Mouse (Mus musculus): ENCODE measurements at regions not wholly inside any gene's neighbourhood (a gene's known extent, or its start where the extent isn't known, plus 50 kb on each side); places are given as distances from the start of the nearest gene placed in this dataset.

GRCm38 (mm10) chr4:142474626-142475025 lies 235.4 kb upstream of the Kazn start:
- DNase-seq (ENCODE audit: extremely low read depth, low read depth), result no peak

- no peak for DNase-seq (ENCODE audit: extremely low read depth, low read depth)
Measured at GRCm38 (mm10) chr4:142474018-142474417, 234.8 kb upstream of the Kazn start.

GRCm38 (mm10) chr4:142473284-142473683 lies 234.1 kb upstream of the Kazn start:
- no peak for DNase-seq (ENCODE audit: extremely low read depth, low read depth)

GRCm38 (mm10) chr4:142472332-142472731 lies 233.1 kb upstream of the Kazn start:
- DNase-seq (ENCODE audit: extremely low read depth, low read depth), result no peak

GRCm38 (mm10) chr4:142470784-142471183 lies 231.6 kb upstream of the Kazn start:
- DNase-seq (ENCODE audit: extremely low read depth, low read depth), result no peak

GRCm38 (mm10) chr4:142467920-142468319 lies 228.7 kb upstream of the Kazn start:
- DNase-seq (ENCODE audit: extremely low read depth, low read depth), result no peak

GRCm38 (mm10) chr4:142465226-142465625 lies 226.0 kb upstream of the Kazn start:
- no peak for DNase-seq (ENCODE audit: extremely low read depth, low read depth)

GRCm38 (mm10) chr4:142464066-142464465 lies 224.9 kb upstream of the Kazn start:
- DNase-seq (ENCODE audit: extremely low read depth, low read depth), result no peak

GRCm38 (mm10) chr4:142460468-142461086 lies 221.4 kb upstream of the Kazn start:
- DNase-seq (ENCODE audit: extremely low read depth, low read depth), result no peak

GRCm38 (mm10) chr4:142452614-142453013 lies 213.4 kb upstream of the Kazn start:
- DNase-seq (ENCODE audit: extremely low read depth, low read depth), result no peak

- no peak for DNase-seq (ENCODE audit: extremely low read depth, low read depth)
Measured at GRCm38 (mm10) chr4:142450884-142451283, 211.7 kb upstream of the Kazn start.

GRCm38 (mm10) chr4:142449713-142450112 lies 210.5 kb upstream of the Kazn start:
- DNase-seq (ENCODE audit: extremely low read depth, low read depth), result no peak

- DNase-seq (ENCODE audit: extremely low read depth, low read depth), result no peak
Measured at GRCm38 (mm10) chr4:142449198-142449702, 210.0 kb upstream of the Kazn start.

GRCm38 (mm10) chr4:142447529-142447928 lies 208.3 kb upstream of the Kazn start:
- DNase-seq (ENCODE audit: extremely low read depth, low read depth), result no peak

- no peak for DNase-seq (ENCODE audit: extremely low read depth, low read depth)
Measured at GRCm38 (mm10) chr4:142441045-142441444, 201.8 kb upstream of the Kazn start.

GRCm38 (mm10) chr4:142439450-142440183 lies 200.4 kb upstream of the Kazn start:
- DNase-seq (ENCODE audit: extremely low read depth, low read depth), result no peak

- DNase-seq (ENCODE audit: extremely low read depth, low read depth), result no peak
Measured at GRCm38 (mm10) chr4:142424596-142424995, 185.4 kb upstream of the Kazn start.

- DNase-seq (ENCODE audit: extremely low read depth, low read depth), result no peak
Measured at GRCm38 (mm10) chr4:142420427-142420826, 181.2 kb upstream of the Kazn start.

GRCm38 (mm10) chr4:142414874-142415273 lies 175.7 kb upstream of the Kazn start:
- DNase-seq (ENCODE audit: extremely low read depth, low read depth), result no peak

GRCm38 (mm10) chr4:142411792-142412191 lies 172.6 kb upstream of the Kazn start:
- DNase-seq (ENCODE audit: extremely low read depth, low read depth), result no peak

- no peak for DNase-seq (ENCODE audit: extremely low read depth, low read depth)
Measured at GRCm38 (mm10) chr4:142410596-142411573, 171.7 kb upstream of the Kazn start.

GRCm38 (mm10) chr4:142397858-142398257 lies 158.7 kb upstream of the Kazn start:
- DNase-seq (ENCODE audit: extremely low read depth, low read depth), result no peak

All from MEL-GATA-1-ER (cell line).